Comparison of ENCODE assay signal across 8 mouse cellular contexts in genomic region chr7:27224877-27225575, GRCm38 (mm10). TPM values are rescaled to one million over a fixed set of nuclear protein-coding genes. Genes with fewer than 3 reads are reported as not detected.
DNase-seq lines count a peak whose midpoint lies in the region; ATAC-seq lines count a peak whose summit lies in the region.

No protein-coding gene starts in this region.

- H3K36me3 ChIP-seq in liver, embryonic 11.5 days (ENCODE audit: control insufficient read depth, insufficient read depth, low read length), result no peaks in the 10 kb centered on the region
- H3K36me3 ChIP-seq in neural tube, embryonic 12.5 days, result 0 out of 2 replicates have a peak, but pooled peaks cover 1% of the 10 kb centered on the region

- H3K9me3 ChIP-seq in liver, embryonic 11.5 days (ENCODE audit: control insufficient read depth, low read length), result no peaks in the 10 kb centered on the region
- no peaks in the 10 kb centered on the region for H3K9me3 ChIP-seq in neural tube, embryonic 12.5 days

- no peak overlapping the region for H3K27ac ChIP-seq in liver, embryonic 11.5 days (ENCODE audit: low read depth, low read length)
- no peak overlapping the region for H3K27ac ChIP-seq in neural tube, embryonic 12.5 days

- peaks cover 53% of the 10 kb centered on the region for H3K4me1 ChIP-seq in liver, embryonic 11.5 days (replicated peaks; ENCODE audit: control insufficient read depth, insufficient read depth, low read length)
- H3K4me1 ChIP-seq in neural tube, embryonic 12.5 days, result peaks cover 52% of the 10 kb centered on the region

- 85% methylated on average over 11 of the region's 11 CpGs for WGBS in liver, embryonic 11.5 days
- 17% methylated on average over 11 of the region's 11 CpGs for whole genome bisulfite sequencing in large intestine, adult 2 months
- 76% methylated on average over 11 of the region's 11 CpGs for WGBS in neural tube, embryonic 12.5 days

- H3K27me3 ChIP-seq in liver, embryonic 11.5 days (replicated peaks; ENCODE audit: control insufficient read depth, insufficient read depth, low read length), result no peaks in the 10 kb centered on the region
- H3K27me3 ChIP-seq in neural tube, embryonic 12.5 days (replicated peaks), result no peaks in the 10 kb centered on the region

- no peak for DNase-seq in liver, embryonic 11.5 days (ENCODE audit: low spot score)
- DNase-seq in liver, result no peak
- peak; percentile 84 for DNase-seq in brain, adult 2 months (ENCODE audit: low read depth, low spot score)
- DNase-seq in gastrocnemius, postnatal 10 days, result peak; percentile 46
- peak; percentile 69 for DNase-seq in large intestine, adult 2 months (ENCODE audit: low read depth, low spot score)
- DNase-seq in ovary, postnatal 10 days (ENCODE audit: low spot score), result no peak
- DNase-seq in layer of hippocampus, adult 9-10 months (ENCODE audit: low spot score), result no peak

- no peak for ATAC-seq in liver, embryonic 11.5 days (replicated peaks; ENCODE audit: low FRiP score)
- ATAC-seq in neural tube, embryonic 12.5 days (ENCODE audit: low FRiP score, low read depth), result no peak

- H3K4me2 ChIP-seq in liver, embryonic 11.5 days, result peak overlapping the region; percentile 11; the same call in 1 of the 2 replicates
- H3K4me2 ChIP-seq in neural tube, embryonic 12.5 days (replicated peaks), result peak overlapping the region; percentile 89

- H3K9ac ChIP-seq in liver, embryonic 11.5 days (ENCODE audit: low read depth, low read length), result no peak overlapping the region
- peak overlapping the region; percentile 83 for H3K9ac ChIP-seq in neural tube, embryonic 12.5 days

- H3K4me3 ChIP-seq in liver, embryonic 11.5 days (ENCODE audit: low read depth, low read length), result 0 out of 2 replicates have a peak overlapping the region, but pooled peaks have one; percentile 10
- H3K4me3 ChIP-seq in neural tube, embryonic 12.5 days, result no peak overlapping the region

RNA-seq across cellular contexts. Expression of gene Itpkc, which starts 3.4 kb away (rescaled TPM):
- polyA plus RNA-seq in liver, embryonic 11.5 days (2014; fragmentation: Nextera tagmentation; extraction: Ambion mirVana), result 3.5 and 4.8 TPM in 2 replicates
- 1 to 10 TPM; 4.3 to 6.3 TPM for total RNA-seq in gastrocnemius, postnatal 10 days (2021)
- 27.3 and 32.7 TPM in 2 replicates for polyA plus RNA-seq in large intestine, adult 2 months (2012; rRNA removed)
- 8.2 and 10.4 TPM in 2 replicates for polyA plus RNA-seq in neural tube, embryonic 12.5 days (2016; fragmentation: Nextera tagmentation; extraction: Ambion mirVana)

RNA-seq across cellular contexts. Expression of gene Coq8b, which starts 7.8 kb away (rescaled TPM):
- polyA plus RNA-seq in liver, embryonic 11.5 days (2014; fragmentation: Nextera tagmentation; extraction: Ambion mirVana), result 16.6 and 18.7 TPM in 2 replicates
- total RNA-seq in gastrocnemius, postnatal 10 days (2021), result 1 to 10 TPM; 4.2 to 6.4 TPM
- 31.9 and 34.1 TPM in 2 replicates for polyA plus RNA-seq in large intestine, adult 2 months (2012; rRNA removed)
- polyA plus RNA-seq in neural tube, embryonic 12.5 days (2016; fragmentation: Nextera tagmentation; extraction: Ambion mirVana), result 19.5 and 20.5 TPM in 2 replicates

RNA-seq across cellular contexts. Expression of gene Snrpa, which starts 29.0 kb away (rescaled TPM):
- polyA plus RNA-seq in liver, embryonic 11.5 days (2014; fragmentation: Nextera tagmentation; extraction: Ambion mirVana), result 282 and 294 TPM in 2 replicates
- 10 to 100 TPM; 38.8 to 42.1 TPM for total RNA-seq in gastrocnemius, postnatal 10 days (2021)
- polyA plus RNA-seq in large intestine, adult 2 months (2012; rRNA removed), result 168 and 170 TPM in 2 replicates
- 259 and 260 TPM in 2 replicates for polyA plus RNA-seq in neural tube, embryonic 12.5 days (2016; fragmentation: Nextera tagmentation; extraction: Ambion mirVana)

RNA-seq across cellular contexts. Expression of gene BC024978, which starts 29.4 kb away (rescaled TPM):
- polyA plus RNA-seq in liver, embryonic 11.5 days (2014; fragmentation: Nextera tagmentation; extraction: Ambion mirVana), result 2.5 and 2.8 TPM in 2 replicates
- 10 to 100 TPM in 1 of 2 experiments, 1 to 10 TPM in 1; 9.2 to 13.3 TPM for total RNA-seq in gastrocnemius, postnatal 10 days (2021)
- polyA plus RNA-seq in large intestine, adult 2 months (2012; rRNA removed), result 10.9 and 11.1 TPM in 2 replicates
- polyA plus RNA-seq in neural tube, embryonic 12.5 days (2016; fragmentation: Nextera tagmentation; extraction: Ambion mirVana), result 3.7 TPM in 2 replicates

RNA-seq across cellular contexts. Expression of gene Numbl, which starts 33.2 kb away (rescaled TPM):
- polyA plus RNA-seq in liver, embryonic 11.5 days (2014; fragmentation: Nextera tagmentation; extraction: Ambion mirVana), result 3.6 TPM in 2 replicates
- total RNA-seq in gastrocnemius, postnatal 10 days (2021), result 10 to 100 TPM; 14.7 to 17.0 TPM
- polyA plus RNA-seq in large intestine, adult 2 months (2012; rRNA removed), result 6.4 and 6.6 TPM in 2 replicates
- 62.3 and 67.8 TPM in 2 replicates for polyA plus RNA-seq in neural tube, embryonic 12.5 days (2016; fragmentation: Nextera tagmentation; extraction: Ambion mirVana)

Comparison
In these comparisons a context has a peak if more than half of its experiments do, and no peak if none do; other contexts are left out.
1. DNase-seq: peak in brain, adult 2 months (single experiment), gastrocnemius, postnatal 10 days (single experiment) and large intestine, adult 2 months (single experiment); none in liver, embryonic 11.5 days (single experiment), liver (single experiment), ovary, postnatal 10 days (single experiment) and layer of hippocampus, adult 9-10 months (single experiment).